Mouse (Mus musculus) heart, embryonic 15.5 days (tissue): ENCODE measurements at regions not wholly inside any gene's neighbourhood (a gene's known extent, or its start where the extent isn't known, plus 50 kb on each side); places are given as distances from the start of the nearest gene placed in this dataset.
A peak's percentile ranks its signal among the peaks of the same experiment; 100 is the strongest.

Experiments used
- ATAC-seq: fragments of 200-750 bp; cut with Nextera tagmentation; replicated peaks from 2 replicates; pipeline ENCODE4 v1.8.0; 2017; ENCODE audit warnings: low read depth, moderate TSS enrichment; ENCODE audit not compliant: insufficient number of reproducible peaks, insufficient read depth, low FRiP score
- H3K27ac ChIP-seq: fragments of 300-500 bp; sonication (generic); 2 replicates; pipeline ENCODE4 v1.5.1; 2015; ENCODE audit warnings: mild to moderate bottlenecking, inconsistent platforms
- H3K27me3 ChIP-seq: fragments of 300-500 bp; sonication (generic); 2 replicates; pipeline ENCODE4 v1.6.1; 2015; ENCODE audit warnings: inconsistent platforms
- H3K36me3 ChIP-seq: fragments of 300-500 bp; sonication (generic); 2 replicates; pipeline ENCODE4 v1.6.1; 2015; ENCODE audit warnings: mild to moderate bottlenecking, inconsistent platforms
- H3K4me1 ChIP-seq: fragments of 300-500 bp; sonication (generic); replicated peaks from 2 replicates; pipeline ENCODE4 v1.6.1; 2015; ENCODE audit warnings: inconsistent platforms
- H3K4me2 ChIP-seq: fragments of 300-500 bp; sonication (generic); 2 replicates; pipeline ENCODE4 v1.6.1; 2015; ENCODE audit warnings: inconsistent platforms, mild to moderate bottlenecking, moderate library complexity
- H3K4me3 ChIP-seq: fragments of 300-500 bp; sonication (generic); 2 replicates; pipeline ENCODE4 v1.5.1; 2015; ENCODE audit warnings: mild to moderate bottlenecking, inconsistent platforms
- H3K9ac ChIP-seq: fragments of 300-500 bp; sonication (generic); 2 replicates; pipeline ENCODE4 v1.6.1; 2015; ENCODE audit warnings: mild to moderate bottlenecking, inconsistent platforms
- H3K9me3 ChIP-seq: fragments of 300-500 bp; sonication (generic); replicated peaks from 2 replicates; pipeline ENCODE4 v1.6.1; 2016; ENCODE audit warnings: inconsistent platforms
- WGBS: fragments of 180-500 bp; shearing (Covaris S2); methylation state at CpG from one replicate; pipeline ENCODE4 v1.1.7; 2015; ENCODE audit warnings: mixed read lengths; 5-methylcytosine and 5-hydroxymethylcytosine counted together

DNA sequence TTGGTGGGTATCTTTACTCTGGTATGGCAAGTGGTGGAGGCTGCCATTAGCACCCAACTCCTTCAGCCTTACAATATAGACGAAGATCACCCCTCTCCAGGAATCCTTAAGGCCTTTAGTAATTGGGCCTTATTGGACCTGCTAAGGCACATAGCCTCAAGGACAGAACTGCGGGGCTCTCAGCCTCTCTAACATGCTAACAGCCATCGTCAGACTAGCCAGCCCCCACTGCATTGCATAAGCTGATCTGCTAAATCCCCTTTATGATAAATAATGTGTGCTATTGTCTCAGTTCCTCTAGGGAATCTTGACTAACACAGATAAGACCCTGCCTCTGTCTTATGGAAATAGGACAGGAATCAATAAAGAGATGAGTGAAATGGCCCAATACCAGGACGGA is 95.7 kb upstream of the H2afz start:
- H3K36me3 ChIP-seq: no peaks in the 10 kb centered on the region
- no peak overlapping the region for H3K4me3 ChIP-seq
- H3K4me1 ChIP-seq: no peaks in the 10 kb centered on the region
- H3K27ac ChIP-seq: no peak overlapping the region
- H3K9me3 ChIP-seq: no peaks in the 10 kb centered on the region; the same call in 1 of the 2 replicates
- 81% methylated on average over 4 of the region's 4 CpGs for WGBS
- no peak for ATAC-seq
- no peaks in the 10 kb centered on the region for H3K27me3 ChIP-seq
- H3K9ac ChIP-seq: no peak overlapping the region
- no peak overlapping the region for H3K4me2 ChIP-seq

GRCm38 (mm10) chr3:137775076-137775849 is 89.0 kb upstream of the H2afz start:
- no peak overlapping the region for H3K9ac ChIP-seq
- H3K36me3 ChIP-seq: no peaks in the 10 kb centered on the region
- ATAC-seq: peak; percentile 39; the same call in 1 of the 2 replicates
- peaks cover 4% of the 10 kb centered on the region; the same call in 1 of the 2 replicates for H3K27me3 ChIP-seq
- no peak overlapping the region for H3K4me3 ChIP-seq
- H3K4me2 ChIP-seq: no peak overlapping the region
- H3K4me1 ChIP-seq: peaks cover 20% of the 10 kb centered on the region
- H3K9me3 ChIP-seq: no peaks in the 10 kb centered on the region; the same call in 1 of the 2 replicates
- WGBS: 28% methylated on average over 6 of the region's 6 CpGs
- peak overlapping the region; percentile 31 for H3K27ac ChIP-seq

DNA sequence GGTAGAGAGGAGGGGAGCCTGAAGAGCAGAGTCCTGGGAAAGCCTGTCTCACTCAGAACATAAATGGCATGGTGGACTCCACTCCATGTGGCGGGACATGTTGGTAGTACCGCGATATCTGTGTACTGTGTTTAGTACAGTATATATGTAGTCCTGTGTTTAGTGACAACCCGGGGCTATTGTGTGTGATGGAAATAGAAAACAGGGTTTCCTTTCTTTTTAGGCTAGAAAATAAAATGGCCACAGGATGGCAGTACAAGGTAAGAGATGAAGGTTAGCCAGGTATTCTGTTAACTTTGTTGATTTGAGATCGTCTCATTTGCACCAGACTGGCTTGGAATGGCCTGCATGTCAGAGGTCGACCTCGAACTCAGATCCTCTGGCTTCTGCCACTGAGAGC is 86.2 kb upstream of the H2afz start:
- Histone ChIP-seq H3K9ac (0 out of 2 replicates have a peak overlapping the region, but pooled peaks have one; percentile 19), H3K4me1 (peaks cover 22% of the 10 kb centered on the region), H3K4me2 (peak overlapping the region; percentile 50), H3K36me3 (no peaks in the 10 kb centered on the region), H3K27ac (no peak overlapping the region), H3K4me3 (no peak overlapping the region), H3K9me3 (no peaks in the 10 kb centered on the region), H3K27me3 (peaks cover 4% of the 10 kb centered on the region; the same call in 1 of the 2 replicates)
- 31% methylated on average over 7 of the region's 7 CpGs for WGBS
- no peak for ATAC-seq

- WGBS: 7% methylated on average over 11 of the region's 11 CpGs
- Histone ChIP-seq H3K9ac (no peak overlapping the region), H3K4me2 (peak overlapping the region; percentile 51), H3K27me3 (peaks cover 4% of the 10 kb centered on the region; the same call in 1 of the 2 replicates), H3K36me3 (no peaks in the 10 kb centered on the region), H3K4me1 (peaks cover 25% of the 10 kb centered on the region), H3K27ac (no peak overlapping the region), H3K4me3 (peak overlapping the region; percentile 13; the same call in 1 of the 2 replicates), H3K9me3 (no peaks in the 10 kb centered on the region)
- no peak for ATAC-seq
Observed at GRCm38 (mm10) chr3:137780029-137780428, 84.3 kb upstream of the H2afz start.

DNA sequence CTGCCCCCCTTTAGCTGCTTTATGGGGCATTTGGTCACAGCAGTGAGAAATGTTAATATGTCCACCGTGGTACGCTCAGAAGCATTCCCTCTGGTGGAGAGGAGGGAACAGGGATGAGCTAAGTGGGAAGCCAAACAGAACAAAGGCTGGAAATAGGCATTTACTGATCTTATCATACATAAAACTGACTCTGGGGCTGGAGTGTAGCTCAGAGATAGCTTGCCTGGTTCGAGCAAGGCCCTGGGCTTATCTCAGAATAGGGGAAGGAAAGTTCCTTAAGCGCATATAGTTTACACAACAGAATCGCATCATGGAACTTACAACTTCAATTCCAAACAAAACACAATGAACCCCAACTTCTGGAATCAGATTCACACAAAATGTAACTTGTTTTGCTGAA is 81.5 kb upstream of the H2afz start:
- peaks cover 18% of the 10 kb centered on the region for H3K4me1 ChIP-seq
- peaks cover 4% of the 10 kb centered on the region; the same call in 1 of the 2 replicates for H3K27me3 ChIP-seq
- no peaks in the 10 kb centered on the region for H3K9me3 ChIP-seq
- no peak overlapping the region for H3K9ac ChIP-seq
- H3K4me2 ChIP-seq: no peak overlapping the region
- ATAC-seq: no peak
- 56% methylated on average over 5 of the region's 5 CpGs for WGBS
- no peaks in the 10 kb centered on the region for H3K36me3 ChIP-seq
- H3K4me3 ChIP-seq: no peak overlapping the region
- H3K27ac ChIP-seq: no peak overlapping the region

DNA sequence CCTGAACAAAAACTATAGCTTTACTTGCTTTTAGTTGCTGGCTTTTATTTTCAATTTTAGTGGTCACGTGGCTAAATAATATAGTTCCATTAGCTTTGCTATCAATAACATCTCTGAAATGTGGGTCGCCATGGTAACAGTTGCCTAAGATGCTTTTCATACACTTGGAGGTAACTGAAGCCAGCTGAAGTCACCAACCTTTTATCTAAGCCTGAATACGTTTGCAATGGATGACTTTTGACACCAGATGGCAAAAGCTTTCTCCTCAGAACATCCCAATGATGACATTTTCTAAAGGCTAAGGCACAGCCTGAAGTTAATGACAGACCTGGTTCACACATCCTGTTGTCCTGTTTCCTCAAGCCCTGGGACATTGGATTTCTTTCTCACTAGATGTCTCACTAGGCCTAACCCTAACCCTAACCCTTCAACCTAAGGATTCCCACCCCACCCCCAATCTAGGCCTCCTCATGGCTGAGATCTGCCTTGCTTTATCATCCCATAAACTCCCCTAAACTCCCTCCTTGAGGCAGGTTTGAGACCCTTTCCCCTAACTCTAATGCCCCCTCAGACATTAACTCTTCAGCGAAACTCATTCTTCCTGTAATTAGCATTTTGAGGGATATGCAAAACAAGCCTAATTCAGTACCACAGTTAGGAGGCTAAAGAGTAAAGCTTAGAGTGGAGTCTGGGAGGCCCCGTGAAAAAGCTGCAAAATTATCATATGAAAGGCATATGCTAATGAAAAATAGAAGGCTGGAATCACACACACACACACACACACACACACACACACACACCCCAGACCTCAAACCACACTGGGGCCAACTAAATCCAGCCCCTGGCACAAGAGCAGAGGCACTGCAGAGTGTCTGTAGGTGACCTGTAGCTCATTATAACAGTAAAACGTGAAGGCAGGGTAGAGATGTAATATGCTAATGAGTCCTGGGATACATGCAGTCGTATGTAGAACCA is 80.1 kb upstream of the H2afz start:
- WGBS: 56% methylated on average over 7 of the region's 7 CpGs
- H3K27me3 ChIP-seq: peaks cover 3% of the 10 kb centered on the region; the same call in 1 of the 2 replicates
- H3K36me3 ChIP-seq: no peaks in the 10 kb centered on the region
- H3K9me3 ChIP-seq: no peaks in the 10 kb centered on the region
- peaks cover 16% of the 10 kb centered on the region for H3K4me1 ChIP-seq
- no peak overlapping the region for H3K4me3 ChIP-seq
- H3K27ac ChIP-seq: peak overlapping the region; percentile 46
- H3K4me2 ChIP-seq: no peak overlapping the region
- H3K9ac ChIP-seq: no peak overlapping the region
- ATAC-seq: 0 out of 2 replicates have a peak, but pooled peaks have one; percentile 28

GRCm38 (mm10) chr3:137785224-137785623 is 79.1 kb upstream of the H2afz start:
- Histone ChIP-seq H3K27me3 (no peaks in the 10 kb centered on the region), H3K27ac (peak overlapping the region; percentile 46), H3K36me3 (no peaks in the 10 kb centered on the region), H3K4me2 (peak overlapping the region; percentile 5; the same call in 1 of the 2 replicates), H3K9ac (no peak overlapping the region), H3K4me1 (peaks cover 11% of the 10 kb centered on the region), H3K9me3 (no peaks in the 10 kb centered on the region), H3K4me3 (no peak overlapping the region)
- ATAC-seq: peak; percentile 75
- WGBS: 35% methylated on average over 7 of the region's 7 CpGs

GRCm38 (mm10) chr3:137785871-137786270 is 78.4 kb upstream of the H2afz start:
- ATAC-seq: no peak
- Histone ChIP-seq H3K4me3 (no peak overlapping the region), H3K9ac (no peak overlapping the region), H3K27me3 (no peaks in the 10 kb centered on the region), H3K9me3 (no peaks in the 10 kb centered on the region), H3K36me3 (no peaks in the 10 kb centered on the region), H3K4me1 (peaks cover 9% of the 10 kb centered on the region), H3K27ac (peak overlapping the region; percentile 8; the same call in 1 of the 2 replicates), H3K4me2 (no peak overlapping the region)
- 25% methylated on average over 2 of the region's 2 CpGs for WGBS

- Histone ChIP-seq H3K4me1 (peaks cover 8% of the 10 kb centered on the region), H3K4me2 (no peak overlapping the region), H3K27me3 (no peaks in the 10 kb centered on the region), H3K36me3 (no peaks in the 10 kb centered on the region), H3K27ac (no peak overlapping the region), H3K4me3 (no peak overlapping the region), H3K9ac (no peak overlapping the region), H3K9me3 (no peaks in the 10 kb centered on the region)
- ATAC-seq: no peak
- WGBS: 79% methylated on average over 6 of the region's 6 CpGs
Observed at GRCm38 (mm10) chr3:137789671-137790070, 74.6 kb upstream of the H2afz start.

DNA sequence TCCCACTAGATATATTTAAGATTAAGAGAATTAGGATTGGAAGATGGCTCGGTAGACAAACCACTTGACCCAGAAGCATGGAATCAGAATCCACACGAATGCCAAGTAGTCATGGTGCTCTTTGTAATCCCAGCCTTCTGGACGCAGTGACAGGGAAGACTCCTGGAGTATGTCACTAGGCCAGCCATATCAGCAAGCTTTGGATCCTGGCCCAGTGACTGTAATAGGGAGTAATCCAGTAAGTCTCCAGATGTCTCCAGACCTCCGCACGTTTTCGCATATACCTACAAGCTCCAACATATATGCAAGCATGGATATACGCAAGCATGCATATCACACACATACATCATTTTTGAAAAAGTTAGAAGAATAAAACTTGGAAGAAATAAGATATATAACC is 73.9 kb upstream of the H2afz start:
- Histone ChIP-seq H3K4me2 (no peak overlapping the region), H3K4me3 (no peak overlapping the region), H3K9ac (no peak overlapping the region), H3K4me1 (peaks cover under 1% of the 10 kb centered on the region; the same call in 1 of the 2 replicates), H3K27me3 (no peaks in the 10 kb centered on the region), H3K27ac (no peak overlapping the region), H3K36me3 (no peaks in the 10 kb centered on the region), H3K9me3 (no peaks in the 10 kb centered on the region)
- no peak for ATAC-seq
- WGBS: 37% methylated on average over 7 of the region's 7 CpGs

DNA sequence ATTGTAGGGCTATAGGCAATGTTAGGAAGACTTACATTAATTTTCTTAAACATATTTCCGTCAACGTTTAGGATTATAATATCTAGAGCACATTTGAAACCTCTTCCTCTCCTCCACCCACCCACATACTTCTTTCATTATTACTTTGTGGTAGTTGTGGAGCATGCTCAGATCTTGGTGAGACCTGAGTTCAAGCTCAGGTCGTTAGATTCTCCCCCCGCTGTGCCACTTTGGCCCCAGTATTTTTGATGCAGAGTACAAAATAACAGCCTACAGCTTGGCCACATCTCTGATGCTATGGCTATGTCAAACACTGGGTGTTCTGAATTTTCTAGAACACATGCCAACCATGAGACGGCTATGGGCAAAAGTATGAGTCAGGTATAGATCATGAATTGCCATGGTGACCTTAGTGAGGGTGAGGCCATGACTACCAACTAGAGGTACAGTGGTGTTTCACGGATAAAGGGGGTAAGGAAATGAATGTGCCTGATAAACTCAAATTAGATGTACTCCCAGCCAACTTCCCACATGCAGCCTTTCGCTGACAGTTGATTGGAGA is 68.5 kb upstream of the H2afz start:
- Histone ChIP-seq H3K4me2 (no peak overlapping the region), H3K36me3 (no peaks in the 10 kb centered on the region), H3K27ac (no peak overlapping the region), H3K9me3 (no peaks in the 10 kb centered on the region), H3K4me3 (no peak overlapping the region), H3K9ac (no peak overlapping the region), H3K27me3 (no peaks in the 10 kb centered on the region), H3K4me1 (no peaks in the 10 kb centered on the region)
- 78% methylated on average over 7 of the region's 7 CpGs for WGBS
- no peak for ATAC-seq
